Mouse (Mus musculus) heart, embryonic 16.5 days (tissue): ENCODE results near the gene Tmprss12. TPM values are rescaled to one million over a fixed set of nuclear protein-coding genes. Genes with fewer than 3 reads are reported as not detected.
"Not testable (repeated sequence)": the region's sequence is repeated elsewhere in the genome, so short reads cannot be mapped to it uniquely, and the experiment has no call there.

Experiments used
- ATAC-seq: fragments of 200-750 bp; cut with Nextera tagmentation; replicated peaks from 2 replicates; pipeline ENCODE4 v1.8.0; 2017; ENCODE audit warnings: moderate number of reproducible peaks; ENCODE audit not compliant: insufficient read depth, low FRiP score; ENCODE audit errors: extremely low read depth
- H3K27ac ChIP-seq: fragments of 300-500 bp; sonication (generic); 2 replicates; pipeline ENCODE4 v1.5.1; 2014; ENCODE audit warnings: mild to moderate bottlenecking, low read length, control low read depth, moderate library complexity
- H3K27me3 ChIP-seq: fragments of 300-500 bp; sonication (generic); 2 replicates; pipeline ENCODE4 v1.6.1; 2014; ENCODE audit warnings: low read length, mixed read lengths; ENCODE audit not compliant: control insufficient read depth, insufficient read depth
- H3K36me3 ChIP-seq: fragments of 300-500 bp; sonication (generic); 2 replicates; pipeline ENCODE4 v1.6.1; 2014; ENCODE audit not compliant: control insufficient read depth, insufficient read depth
- H3K4me1 ChIP-seq: fragments of 300-500 bp; sonication (generic); 2 replicates; pipeline ENCODE4 v1.6.1; 2014; ENCODE audit warnings: low read length, mixed read lengths; ENCODE audit not compliant: control insufficient read depth, insufficient read depth
- H3K4me2 ChIP-seq: fragments of 300-500 bp; sonication (generic); 2 replicates; pipeline ENCODE4 v1.6.1; 2014; ENCODE audit warnings: low read depth, mild to moderate bottlenecking, control low read depth, low read length
- H3K4me3 ChIP-seq: fragments of 300-500 bp; sonication (generic); 2 replicates; pipeline ENCODE4 v1.5.1; 2014; ENCODE audit warnings: mild to moderate bottlenecking, control low read depth, low read length
- H3K9ac ChIP-seq: fragments of 300-500 bp; sonication (generic); 2 replicates; pipeline ENCODE4 v1.6.1; 2014; ENCODE audit warnings: low read length, control low read depth
- H3K9me3 ChIP-seq: fragments of 300-500 bp; sonication (generic); replicated peaks from 2 replicates; pipeline ENCODE4 v1.6.1; 2016; ENCODE audit warnings: low read length; ENCODE audit not compliant: control insufficient read depth
- WGBS: fragments of 180-500 bp; shearing (Covaris S2); extraction: QIAGEN DNeasy Blood & Tissue Kit; methylation state at CpG from one replicate; pipeline ENCODE4 v1.1.7; 2014; 5-methylcytosine and 5-hydroxymethylcytosine counted together
- polyA plus RNA-seq: library from polyadenylated mRNA; unstranded; fragments of >200 nt; fragmentation: Nextera tagmentation; extraction: Ambion mirVana; gene quantifications from 2 replicates; pipeline ENCODE4 v1.2.1, GENCODE M21; 2015

Tmprss12 gene
- polyA plus RNA-seq, 1 experiment from 2014 or later = not detected

- H3K27me3 ChIP-seq = no peaks in the 10 kb centered on the region
- no peak overlapping the region for H3K27ac ChIP-seq
- H3K4me3 ChIP-seq = no peak overlapping the region
- ATAC-seq = no peak
- 0 out of 2 replicates have a peak, but pooled peaks cover 5% of the 10 kb centered on the region for H3K4me1 ChIP-seq
- WGBS = 46% methylated on average over 2 of the region's 2 CpGs
- H3K36me3 ChIP-seq = no peaks in the 10 kb centered on the region
- no peaks in the 10 kb centered on the region for H3K9me3 ChIP-seq
- H3K9ac ChIP-seq = no peak overlapping the region
- no peak overlapping the region for H3K4me2 ChIP-seq
These were observed 31.7 kb downstream of the Tmprss12 start for GRCm38 (mm10) chr15:100312346-100312745.

GRCm38 (mm10) chr15:100314448-100315145 lies 34.0 kb downstream of the Tmprss12 start:
- Histone ChIP-seq H3K9ac (no peak overlapping the region), H3K27me3 (no peaks in the 10 kb centered on the region), H3K4me2 (no peak overlapping the region), H3K4me3 (no peak overlapping the region), H3K9me3 (no peaks in the 10 kb centered on the region), H3K4me1 (0 out of 2 replicates have a peak, but pooled peaks cover 5% of the 10 kb centered on the region), H3K36me3 (no peaks in the 10 kb centered on the region), H3K27ac (no peak overlapping the region)
- no peak for ATAC-seq
- WGBS = 87% methylated on average over 5 of the region's 5 CpGs

- WGBS = 65% methylated on average over 4 of the region's 4 CpGs
- H3K36me3 ChIP-seq, H3K9me3 ChIP-seq, H3K9ac ChIP-seq, ATAC-seq, H3K4me1 ChIP-seq, H3K27ac ChIP-seq, H3K27me3 ChIP-seq, H3K4me2 ChIP-seq, H3K4me3 ChIP-seq: not testable (repeated sequence)
These were observed 37.5 kb downstream of the Tmprss12 start for GRCm38 (mm10) chr15:100318014-100318671.

GRCm38 (mm10) chr15:100319884-100320283 lies 39.2 kb downstream of the Tmprss12 start:
- WGBS = 90% methylated on average over 1 of the region's 1 CpGs
- Histone ChIP-seq H3K4me1 (no peaks in the 10 kb centered on the region), H3K27me3 (no peaks in the 10 kb centered on the region), H3K36me3 (no peaks in the 10 kb centered on the region), H3K27ac (no peak overlapping the region), H3K9me3 (no peaks in the 10 kb centered on the region), H3K9ac (no peak overlapping the region), H3K4me2 (no peak overlapping the region), H3K4me3 (no peak overlapping the region)
- ATAC-seq = no peak

- no peak overlapping the region for H3K27ac ChIP-seq
- H3K9ac ChIP-seq = no peak overlapping the region
- H3K9me3 ChIP-seq = no peaks in the 10 kb centered on the region
- H3K36me3 ChIP-seq = no peaks in the 10 kb centered on the region
- no peaks in the 10 kb centered on the region for H3K4me1 ChIP-seq
- H3K4me2 ChIP-seq = no peak overlapping the region
- no peak for ATAC-seq
- WGBS = 68% methylated on average over 9 of the region's 9 CpGs
- no peak overlapping the region for H3K4me3 ChIP-seq
- no peaks in the 10 kb centered on the region for H3K27me3 ChIP-seq
These were observed 39.8 kb downstream of the Tmprss12 start for GRCm38 (mm10) chr15:100320295-100320905.

GRCm38 (mm10) chr15:100321134-100321533 lies 40.5 kb downstream of the Tmprss12 start:
- Histone ChIP-seq H3K9me3 (no peaks in the 10 kb centered on the region), H3K27me3 (no peaks in the 10 kb centered on the region), H3K4me2 (no peak overlapping the region), H3K36me3 (no peaks in the 10 kb centered on the region), H3K4me3 (no peak overlapping the region), H3K4me1 (no peaks in the 10 kb centered on the region), H3K27ac (no peak overlapping the region), H3K9ac (no peak overlapping the region)
- no peak for ATAC-seq
- WGBS = 42% methylated on average over 5 of the region's 5 CpGs

GRCm38 (mm10) chr15:100324021-100324591 lies 43.5 kb downstream of the Tmprss12 start:
- H3K4me2 ChIP-seq = no peak overlapping the region
- H3K9me3 ChIP-seq = no peaks in the 10 kb centered on the region
- 61% methylated on average over 12 of the region's 12 CpGs for WGBS
- H3K27ac ChIP-seq = no peak overlapping the region
- H3K4me3 ChIP-seq = no peak overlapping the region
- no peaks in the 10 kb centered on the region for H3K27me3 ChIP-seq
- H3K9ac ChIP-seq = no peak overlapping the region
- no peaks in the 10 kb centered on the region for H3K4me1 ChIP-seq
- no peaks in the 10 kb centered on the region for H3K36me3 ChIP-seq
- no peak for ATAC-seq

GRCm38 (mm10) chr15:100325235-100325634 lies 44.6 kb downstream of the Tmprss12 start:
- Histone ChIP-seq H3K27me3 (no peaks in the 10 kb centered on the region), H3K27ac (no peak overlapping the region), H3K4me2 (no peak overlapping the region), H3K9ac (no peak overlapping the region), H3K9me3 (no peaks in the 10 kb centered on the region), H3K36me3 (no peaks in the 10 kb centered on the region), H3K4me3 (no peak overlapping the region), H3K4me1 (no peaks in the 10 kb centered on the region)
- no peak for ATAC-seq
- 89% methylated on average over 3 of the region's 3 CpGs for WGBS

GRCm38 (mm10) chr15:100328089-100328488 lies 47.5 kb downstream of the Tmprss12 start:
- H3K36me3 ChIP-seq, ATAC-seq, H3K4me3 ChIP-seq, H3K4me2 ChIP-seq, H3K9ac ChIP-seq, H3K9me3 ChIP-seq, H3K27ac ChIP-seq, H3K27me3 ChIP-seq, H3K4me1 ChIP-seq: not testable (repeated sequence)
- 66% methylated on average over 3 of the region's 4 CpGs for WGBS
